Mouse (Mus musculus) liver, embryonic 14.5 days (tissue): ENCODE measurements around the gene Capn5.

Source experiments
- CTCF ChIP-seq: IDR thresholded peaks from 2 replicates; pipeline ENCODE4 v1.5.1; 2016; ENCODE audit warnings: antibody characterized with exemption, low read depth, control low read depth
- EP300 ChIP-seq: IDR thresholded peaks from 2 replicates; pipeline ENCODE4 v1.6.1; 2016; ENCODE audit warnings: antibody characterized with exemption, low read depth

- TF ChIP-seq CTCF (no peak), EP300 (no peak)
Observed at GRCm38 (mm10) chr7:98202946-98203345, 24.9 kb upstream of the Capn5 start.
